Mouse (Mus musculus) heart, embryonic 14.5 days (tissue): ENCODE data around the gene Tbx21. TPM values are rescaled to one million over a fixed set of nuclear protein-coding genes. Genes with fewer than 3 reads are reported as not detected.

Experiments used
- ATAC-seq: fragments of 200-750 bp; cut with Nextera tagmentation; 2 replicates; pipeline ENCODE4 v1.8.0; 2017; ENCODE audit warnings: low read depth, moderate TSS enrichment; ENCODE audit not compliant: insufficient number of reproducible peaks, insufficient read depth, low FRiP score
- H3K27ac ChIP-seq, 2 experiments: fragments of 200-500 bp in 1 of 2; fragments of 300-500 bp in 1 of 2; sonication (generic) in 1 of 2; replicated peaks in 1 of 2; 2 replicates each; pipeline ENCODE4 v1.5.1; 2012 to 2014; ENCODE audit warnings: low read depth in 2 of 2, low read length in 2 of 2, control low read depth in 1 of 2, mild to moderate bottlenecking in 1 of 2, mixed read lengths in 1 of 2; ENCODE audit not compliant: control insufficient read depth in 1 of 2, insufficient read depth in 1 of 2
- H3K27me3 ChIP-seq: fragments of 300-500 bp; sonication (generic); 2 replicates; pipeline ENCODE4 v1.6.1; 2014; ENCODE audit warnings: mild to moderate bottlenecking, low read length, control low read depth; ENCODE audit not compliant: control insufficient read depth, insufficient read depth
- H3K36me3 ChIP-seq: fragments of 300-500 bp; sonication (generic); 2 replicates; pipeline ENCODE4 v1.6.1; 2014; ENCODE audit warnings: mild to moderate bottlenecking, control low read depth, low read length, mixed read lengths; ENCODE audit not compliant: control insufficient read depth, insufficient read depth
- H3K4me1 ChIP-seq, 2 experiments: fragments of 200-500 bp in 1 of 2; fragments of 300-500 bp in 1 of 2; sonication (generic) in 1 of 2; 2 replicates each; pipeline ENCODE4 v1.6.1; 2012 to 2014; ENCODE audit warnings: low read length in 2 of 2, control low read depth in 1 of 2, mixed read lengths in 1 of 2; ENCODE audit not compliant: control insufficient read depth in 2 of 2, insufficient read depth in 2 of 2
- H3K4me2 ChIP-seq: fragments of 300-500 bp; sonication (generic); 2 replicates; pipeline ENCODE4 v1.6.1; 2014; ENCODE audit warnings: mild to moderate bottlenecking, low read length
- H3K4me3 ChIP-seq, 2 experiments: fragments of 200-500 bp in 1 of 2; fragments of 300-500 bp in 1 of 2; sonication (generic) in 1 of 2; 2 replicates each; pipeline ENCODE4 v1.5.1; 2012 to 2014; ENCODE audit warnings: low read length in 2 of 2, mild to moderate bottlenecking in 2 of 2, control low read depth in 1 of 2, low read depth in 1 of 2, moderate library complexity in 1 of 2; ENCODE audit not compliant: control insufficient read depth in 1 of 2, insufficient read depth in 1 of 2
- H3K9ac ChIP-seq: fragments of 300-500 bp; sonication (generic); 2 replicates; pipeline ENCODE4 v1.6.1; 2014; ENCODE audit warnings: mild to moderate bottlenecking, low read length
- H3K9me3 ChIP-seq: fragments of 300-500 bp; sonication (generic); 2 replicates; pipeline ENCODE4 v1.6.1; 2016; ENCODE audit warnings: low read length, control low read depth; ENCODE audit not compliant: control insufficient read depth
- whole genome bisulfite sequencing: fragments of 180-500 bp; shearing (Covaris S2); extraction: QIAGEN DNeasy Blood & Tissue Kit; methylation state at CpG from one replicate; pipeline ENCODE4 v1.1.7; 2014; 5-methylcytosine and 5-hydroxymethylcytosine counted together
- polyA plus RNA-seq: library from polyadenylated mRNA; unstranded; fragments of >200 nt; fragmentation: Nextera tagmentation; extraction: Ambion mirVana; gene quantifications from 2 replicates; pipeline ENCODE4 v1.2.1, GENCODE M21; 2014

Tbx21 gene
- polyA plus RNA-seq, 1 experiment from 2014 or later = 0.08 TPM

- Histone ChIP-seq H3K27ac (no peak overlapping the region), H3K36me3 (no peaks in the 10 kb centered on the region), H3K4me2 (peak overlapping the region; percentile 35), H3K27me3 (peaks cover 7% of the 10 kb centered on the region), H3K9me3 (no peaks in the 10 kb centered on the region), H3K4me1 (peaks cover 2 to 8% of the 10 kb centered on the region in 2 experiments; a peak in 2 of 4 replicates), H3K9ac (no peak overlapping the region), H3K4me3 (no peak overlapping the region)
- 35% methylated on average over 11 of the region's 11 CpGs for WGBS
- ATAC-seq = no peak
Measured at GRCm38 (mm10) chr11:97082977-97083376, 32.2 kb downstream of the Tbx21 start.

- H3K27me3 ChIP-seq = peaks cover 7% of the 10 kb centered on the region
- WGBS = 14% methylated on average over 9 of the region's 9 CpGs
Measured at GRCm38 (mm10) chr11:97080291-97080690, 34.8 kb downstream of the Tbx21 start.

GRCm38 (mm10) chr11:97078751-97079150 is 36.4 kb downstream of the Tbx21 start:
- peaks cover 7% of the 10 kb centered on the region for H3K27me3 ChIP-seq
- 40% methylated on average over 4 of the region's 4 CpGs for WGBS
- H3K36me3 ChIP-seq = no peaks in the 10 kb centered on the region
- no peak overlapping the region for H3K27ac ChIP-seq
- no peak overlapping the region for H3K4me2 ChIP-seq
- H3K4me1 ChIP-seq = peaks cover 1 to 6% of the 10 kb centered on the region in 2 experiments; a peak in 2 of 4 replicates
- no peak overlapping the region for H3K4me3 ChIP-seq
- ATAC-seq = no peak
- H3K9me3 ChIP-seq = no peaks in the 10 kb centered on the region
- H3K9ac ChIP-seq = no peak overlapping the region

More at GRCm38 (mm10) chr11:97080291-97080690, 34.8 kb downstream of the Tbx21 start:
- Histone ChIP-seq H3K9ac (no peak overlapping the region), H3K4me1 (peaks cover 2 to 8% of the 10 kb centered on the region in 2 experiments; a peak in 2 of 4 replicates), H3K4me2 (no peak overlapping the region), H3K9me3 (no peaks in the 10 kb centered on the region), H3K36me3 (no peaks in the 10 kb centered on the region), H3K27ac (no peak overlapping the region), H3K4me3 (no peak overlapping the region)
- ATAC-seq = no peak

- WGBS = 55% methylated on average over 8 of the region's 8 CpGs
- Histone ChIP-seq H3K27ac (no peak overlapping the region), H3K9ac (no peak overlapping the region), H3K9me3 (no peaks in the 10 kb centered on the region), H3K4me3 (no peak overlapping the region), H3K4me2 (no peak overlapping the region), H3K36me3 (no peaks in the 10 kb centered on the region), H3K4me1 (peaks cover 7 to 25% of the 10 kb centered on the region in 2 experiments), H3K27me3 (no peaks in the 10 kb centered on the region)
- no peak for ATAC-seq
Measured at GRCm38 (mm10) chr11:97074235-97074634, 40.9 kb downstream of the Tbx21 start.

- WGBS = 29% methylated on average over 3 of the region's 3 CpGs
- no peak overlapping the region for H3K9ac ChIP-seq
- no peak overlapping the region for H3K4me2 ChIP-seq
- ATAC-seq = no peak
- no peak overlapping the region for H3K27ac ChIP-seq
- peaks cover 9% of the 10 kb centered on the region for H3K36me3 ChIP-seq
- no peaks in the 10 kb centered on the region for H3K9me3 ChIP-seq
- no peak overlapping the region for H3K4me3 ChIP-seq
- peaks cover 7 to 25% of the 10 kb centered on the region in 2 experiments for H3K4me1 ChIP-seq
- no peaks in the 10 kb centered on the region for H3K27me3 ChIP-seq
Measured at GRCm38 (mm10) chr11:97072533-97072932, 42.6 kb downstream of the Tbx21 start.

GRCm38 (mm10) chr11:97071129-97071528 is 44.0 kb downstream of the Tbx21 start:
- Histone ChIP-seq H3K27me3 (no peaks in the 10 kb centered on the region), H3K9me3 (no peaks in the 10 kb centered on the region), H3K4me3 (no peak overlapping the region), H3K4me2 (no peak overlapping the region), H3K27ac (peak overlapping the region; percentile 40 to 77), H3K36me3 (peaks cover 15% of the 10 kb centered on the region), H3K9ac (peak overlapping the region; percentile 54; the same call in 1 of the 2 replicates), H3K4me1 (peaks cover 7 to 25% of the 10 kb centered on the region in 2 experiments)
- WGBS = 32% methylated on average over 1 of the region's 1 CpGs
- ATAC-seq = peak; percentile 60

GRCm38 (mm10) chr11:97069770-97070169 is 45.4 kb downstream of the Tbx21 start:
- H3K4me2 ChIP-seq = no peak overlapping the region
- no peak for ATAC-seq
- WGBS = 71% methylated on average over 2 of the region's 2 CpGs

GRCm38 (mm10) chr11:97069333-97069732 is 45.8 kb downstream of the Tbx21 start:
- peaks cover 7 to 30% of the 10 kb centered on the region in 2 experiments for H3K4me1 ChIP-seq
- no peaks in the 10 kb centered on the region for H3K9me3 ChIP-seq
- WGBS = 73% methylated on average over 1 of the region's 1 CpGs

More at GRCm38 (mm10) chr11:97069770-97070169, 45.4 kb downstream of the Tbx21 start:
- Histone ChIP-seq H3K9ac (no peak overlapping the region), H3K9me3 (no peaks in the 10 kb centered on the region), H3K4me3 (no peak overlapping the region), H3K36me3 (peaks cover 15% of the 10 kb centered on the region), H3K27ac (0 out of 4 replicates have a peak overlapping the region, but pooled peaks of 1 of the 2 experiments have one; percentile 77), H3K27me3 (no peaks in the 10 kb centered on the region), H3K4me1 (peaks cover 7 to 30% of the 10 kb centered on the region in 2 experiments)

More at GRCm38 (mm10) chr11:97069333-97069732, 45.8 kb downstream of the Tbx21 start:
- H3K4me2 ChIP-seq = no peak overlapping the region
- H3K9ac ChIP-seq = no peak overlapping the region
- no peak overlapping the region for H3K27ac ChIP-seq
- no peaks in the 10 kb centered on the region for H3K27me3 ChIP-seq
- H3K4me3 ChIP-seq = no peak overlapping the region
- H3K36me3 ChIP-seq = peaks cover 15% of the 10 kb centered on the region
- no peak for ATAC-seq
